ENCODE assay signal across 13 mouse cellular contexts in genomic region chr3:121686408-121686911, GRCm38 (mm10). TPM values are rescaled to one million over a fixed set of nuclear protein-coding genes. Genes with fewer than 3 reads are reported as not detected.
DNase-seq lines count a peak whose midpoint lies in the region; ATAC-seq and TF ChIP-seq lines count a peak whose summit lies in the region.
"Had no signal": no experiment of that assay in that cellular context is flagged by ENCODE, and none has a peak within 500 bp of the region (broad histone marks: within the 10 kb centered on the region; RNA-seq: fewer than 3 reads in every experiment).

No protein-coding gene starts in this region.

- H3K4me3 ChIP-seq in hindbrain, embryonic 15.5 days, result no peak overlapping the region
- H3K4me3 ChIP-seq in hindbrain, embryonic 12.5 days, result no peak overlapping the region
- H3K4me3 ChIP-seq in liver, postnatal 0 days (ENCODE audit: low read depth, low read length), result no peak overlapping the region

- no peak overlapping the region for H3K4me2 ChIP-seq in hindbrain, embryonic 15.5 days
- H3K4me2 ChIP-seq in hindbrain, embryonic 12.5 days (replicated peaks), result no peak overlapping the region
- H3K4me2 ChIP-seq in liver, postnatal 0 days (ENCODE audit: low read depth, low read length), result no peak overlapping the region

- 58% methylated on average over 4 of the region's 4 CpGs for WGBS in hindbrain, embryonic 15.5 days
- 83% methylated on average over 4 of the region's 4 CpGs for WGBS in hindbrain, embryonic 12.5 days
- 82% methylated on average over 4 of the region's 4 CpGs for WGBS in liver, postnatal 0 days (ENCODE audit: insufficient replicate concordance)

- no peaks in the 10 kb centered on the region for H3K36me3 ChIP-seq in hindbrain, embryonic 15.5 days
- H3K36me3 ChIP-seq in hindbrain, embryonic 12.5 days, result no peaks in the 10 kb centered on the region
- no peaks in the 10 kb centered on the region for H3K36me3 ChIP-seq in liver, postnatal 0 days (replicated peaks; ENCODE audit: insufficient read depth, low read length)

- H3K9ac ChIP-seq in hindbrain, embryonic 15.5 days, result no peak overlapping the region
- H3K9ac ChIP-seq in hindbrain, embryonic 12.5 days, result no peak overlapping the region
- no peak overlapping the region for H3K9ac ChIP-seq in liver, postnatal 0 days (replicated peaks)

- no peaks in the 10 kb centered on the region; the same call in 1 of the 2 replicates for H3K4me1 ChIP-seq in hindbrain, embryonic 15.5 days (replicated peaks)
- H3K4me1 ChIP-seq in hindbrain, embryonic 12.5 days, result no peaks in the 10 kb centered on the region
- H3K4me1 ChIP-seq in liver, postnatal 0 days (ENCODE audit: insufficient read depth), result peaks cover 13% of the 10 kb centered on the region; the same call in 1 of the 2 replicates

- 0 out of 2 replicates have a peak, but pooled peaks have one; percentile 23 for ATAC-seq in hindbrain, embryonic 15.5 days (ENCODE audit: low FRiP score, low read depth)
- ATAC-seq in hindbrain, embryonic 12.5 days (ENCODE audit: low FRiP score), result no peak
- no peak for ATAC-seq in liver, postnatal 0 days

- H3K27ac ChIP-seq in hindbrain, embryonic 15.5 days (replicated peaks), result no peak overlapping the region
- H3K27ac ChIP-seq in hindbrain, embryonic 12.5 days, result no peak overlapping the region
- H3K27ac ChIP-seq in liver, postnatal 0 days (ENCODE audit: low read depth), result no peak overlapping the region

- H3K27me3 ChIP-seq in hindbrain, embryonic 15.5 days, result no peaks in the 10 kb centered on the region
- H3K27me3 ChIP-seq in hindbrain, embryonic 12.5 days, result no peaks in the 10 kb centered on the region
- H3K27me3 ChIP-seq in liver, postnatal 0 days (ENCODE audit: insufficient read depth, low read length), result no peaks in the 10 kb centered on the region

- no peak for TF ChIP-seq EP300 in liver, postnatal 0 days (IDR thresholded peaks at IDR 0.05; ENCODE audit: low read depth)

- no peaks in the 10 kb centered on the region for H3K9me3 ChIP-seq in hindbrain, embryonic 15.5 days
- no peaks in the 10 kb centered on the region for H3K9me3 ChIP-seq in hindbrain, embryonic 12.5 days (replicated peaks)
- H3K9me3 ChIP-seq in liver, postnatal 0 days (ENCODE audit: low read length), result no peaks in the 10 kb centered on the region

- TF ChIP-seq CTCF in liver, postnatal 0 days (IDR thresholded peaks at IDR 0.05; ENCODE audit: low read depth), result no peak

- peak; percentile 60 to 64 for DNase-seq in right cerebral cortex, postnatal 10 days (ENCODE audit: low spot score in 2 of 2)
- DNase-seq in right cerebral cortex, postnatal 4 days, result no peak
- DNase-seq in layer of hippocampus, adult 8-10 months (ENCODE audit: low spot score in 2 of 2), result peak; percentile 29 to 33
- DNase-seq in urinary bladder, postnatal 36 days (ENCODE audit: low spot score in 2 of 2), result no peak
- no peak for DNase-seq in liver, postnatal 0 days
- no peak for DNase-seq in spleen, postnatal 36 days (ENCODE audit: low spot score in 2 of 2)
- DNase-seq: cerebellum, adult 8-10 months; heart, adult 18-20 months had no signal

RNA-seq across cellular contexts. Expression of gene 4930432M17Rik, which starts 15.9 kb away (rescaled TPM):
- polyA plus RNA-seq in hindbrain, embryonic 15.5 days (2015; fragmentation: Nextera tagmentation; extraction: Ambion mirVana), result not detected in 2 replicates
- not detected in 2 replicates for polyA plus RNA-seq in hindbrain, embryonic 12.5 days (2016; fragmentation: Nextera tagmentation; extraction: Ambion mirVana)
- total RNA-seq in layer of hippocampus, adult 8-10 months (2022), result not detected
- not detected in 2 replicates for polyA plus RNA-seq in liver, postnatal 0 days (2015; fragmentation: Nextera tagmentation; extraction: Ambion mirVana)
- total RNA-seq: heart, adult 18-20 months had no signal
- polyA plus RNA-seq: kidney, embryonic 14.5 days; liver, embryonic 16.5 days; stomach, embryonic 14.5 days had no signal

RNA-seq across cellular contexts. Expression of gene F3, which starts 36.9 kb away (rescaled TPM):
- polyA plus RNA-seq in hindbrain, embryonic 15.5 days (2015; fragmentation: Nextera tagmentation; extraction: Ambion mirVana), result 8.2 and 8.4 TPM in 2 replicates
- 6.5 and 7.6 TPM in 2 replicates for polyA plus RNA-seq in hindbrain, embryonic 12.5 days (2016; fragmentation: Nextera tagmentation; extraction: Ambion mirVana)
- 10 to 100 TPM; 57.8 to 68.3 (median 62.2) TPM for total RNA-seq in layer of hippocampus, adult 8-10 months (2022)
- 1.3 and 1.5 TPM in 2 replicates for polyA plus RNA-seq in liver, postnatal 0 days (2015; fragmentation: Nextera tagmentation; extraction: Ambion mirVana)

Comparison
In these comparisons a context has a peak if more than half of its experiments do, and no peak if none do; other contexts are left out.
1. DNase-seq: peak in right cerebral cortex, postnatal 10 days (2 of 2) and layer of hippocampus, adult 8-10 months (2 of 2); none in right cerebral cortex, postnatal 4 days (single experiment), urinary bladder, postnatal 36 days (0 of 2), liver, postnatal 0 days (single experiment) and spleen, postnatal 36 days (0 of 2).